Comparison of ENCODE assay signal across 8 mouse cellular contexts in genomic region chr4:123535271-123535670, GRCm38 (mm10).
A peak's percentile ranks its signal among the peaks of the same experiment; 100 is the strongest.
DNase-seq lines count a peak whose midpoint lies in the region; ATAC-seq and TF ChIP-seq lines count a peak whose summit lies in the region.

No protein-coding gene starts in this region.

- TF ChIP-seq CTCF in kidney, postnatal 0 days (IDR thresholded peaks at IDR 0.05; ENCODE audit: low read depth): peak; percentile 79
- TF ChIP-seq CTCF in liver, embryonic 14.5 days (IDR thresholded peaks at IDR 0.05; ENCODE audit: low read depth): peak; percentile 70

- peak; percentile 76 for DNase-seq in adrenal gland, postnatal 10 days
- DNase-seq in kidney, postnatal 0 days (ENCODE audit: low spot score): peak; percentile 86
- peak in 2 of 3 experiments; percentile 9 to 17 for DNase-seq in liver, embryonic 14.5 days (ENCODE audit: low read depth in 3 of 3, low spot score in 3 of 3)
- DNase-seq in retina, adult 2 months (ENCODE audit: low read depth, low spot score): peak; percentile 43
- DNase-seq in thymus, postnatal 25 days: peak; percentile 72

- TF ChIP-seq EP300 in liver, embryonic 14.5 days (IDR thresholded peaks at IDR 0.05; ENCODE audit: low read depth): no peak

- H3K9ac ChIP-seq in embryonic facial prominence, embryonic 13.5 days: no peak overlapping the region
- H3K9ac ChIP-seq in heart, embryonic 13.5 days: no peak overlapping the region
- H3K9ac ChIP-seq in kidney, postnatal 0 days (ENCODE audit: low read depth, low read length): no peak overlapping the region
- H3K9ac ChIP-seq in liver, embryonic 14.5 days (replicated peaks): no peak overlapping the region

- no peak overlapping the region; the same call in 1 of the 2 replicates for H3K27ac ChIP-seq in embryonic facial prominence, embryonic 13.5 days
- 0 out of 2 replicates have a peak overlapping the region, but pooled peaks have one; percentile 5 for H3K27ac ChIP-seq in heart, embryonic 13.5 days (replicated peaks)
- 0 out of 2 replicates have a peak overlapping the region, but pooled peaks have one; percentile 47 for H3K27ac ChIP-seq in kidney, postnatal 0 days
- no peak overlapping the region for H3K27ac ChIP-seq in liver, embryonic 14.5 days

- H3K9me3 ChIP-seq in embryonic facial prominence, embryonic 13.5 days: no peaks in the 10 kb centered on the region
- H3K9me3 ChIP-seq in heart, embryonic 13.5 days: no peaks in the 10 kb centered on the region
- no peaks in the 10 kb centered on the region for H3K9me3 ChIP-seq in kidney, postnatal 0 days (replicated peaks; ENCODE audit: low read length)
- no peaks in the 10 kb centered on the region for H3K9me3 ChIP-seq in liver, embryonic 14.5 days (ENCODE audit: control insufficient read depth, low read length)

- no peaks in the 10 kb centered on the region for H3K27me3 ChIP-seq in embryonic facial prominence, embryonic 13.5 days
- no peaks in the 10 kb centered on the region for H3K27me3 ChIP-seq in heart, embryonic 13.5 days (replicated peaks)
- H3K27me3 ChIP-seq in kidney, postnatal 0 days (ENCODE audit: insufficient read depth, low read length): no peaks in the 10 kb centered on the region
- no peaks in the 10 kb centered on the region for H3K27me3 ChIP-seq in liver, embryonic 14.5 days (ENCODE audit: control insufficient read depth, insufficient read depth, low read length)

- peaks cover 6% of the 10 kb centered on the region for H3K36me3 ChIP-seq in embryonic facial prominence, embryonic 13.5 days
- H3K36me3 ChIP-seq in heart, embryonic 13.5 days: peaks cover 64% of the 10 kb centered on the region
- H3K36me3 ChIP-seq in kidney, postnatal 0 days (ENCODE audit: insufficient read depth, low read length): no peaks in the 10 kb centered on the region
- no peaks in the 10 kb centered on the region for H3K36me3 ChIP-seq in liver, embryonic 14.5 days (replicated peaks; ENCODE audit: control insufficient read depth, insufficient read depth, low read depth)

- peak; percentile 98 for ATAC-seq in CD4-positive, CD25-positive, alpha-beta regulatory T cell, adult 4 months
- peak; percentile 67; the same call in 1 of the 2 replicates for ATAC-seq in embryonic facial prominence, embryonic 13.5 days (ENCODE audit: insufficient number of reproducible peaks, insufficient read depth, low FRiP score, low TSS enrichment, low read depth)
- no peak for ATAC-seq in heart, embryonic 13.5 days (ENCODE audit: extremely low read depth, insufficient number of reproducible peaks, low FRiP score, low TSS enrichment)
- ATAC-seq in kidney, postnatal 0 days (replicated peaks; ENCODE audit: low FRiP score, low read depth): no peak; the same call in 1 of the 2 replicates
- 0 out of 2 replicates have a peak, but pooled peaks have one; percentile 28 for ATAC-seq in liver, embryonic 14.5 days (ENCODE audit: insufficient read depth)

- no peak overlapping the region for H3K4me3 ChIP-seq in embryonic facial prominence, embryonic 13.5 days
- H3K4me3 ChIP-seq in heart, embryonic 13.5 days: no peak overlapping the region
- H3K4me3 ChIP-seq in kidney, postnatal 0 days (replicated peaks; ENCODE audit: low read depth, low read length): no peak overlapping the region
- H3K4me3 ChIP-seq in liver, embryonic 14.5 days (ENCODE audit: insufficient read depth in 1 of 2, low read depth in 2 of 2, low read length in 2 of 2): no peak overlapping the region

- H3K4me1 ChIP-seq in embryonic facial prominence, embryonic 13.5 days: peaks cover 14% of the 10 kb centered on the region
- peaks cover 13% of the 10 kb centered on the region for H3K4me1 ChIP-seq in heart, embryonic 13.5 days
- H3K4me1 ChIP-seq in kidney, postnatal 0 days (replicated peaks; ENCODE audit: insufficient read depth, low read length): no peaks in the 10 kb centered on the region
- H3K4me1 ChIP-seq in liver, embryonic 14.5 days (replicated peaks; ENCODE audit: control insufficient read depth in 2 of 2, insufficient read depth in 2 of 2, low read length in 1 of 2): no peaks in the 10 kb centered on the region

- no peak overlapping the region for H3K4me2 ChIP-seq in embryonic facial prominence, embryonic 13.5 days
- H3K4me2 ChIP-seq in heart, embryonic 13.5 days: no peak overlapping the region
- no peak overlapping the region for H3K4me2 ChIP-seq in kidney, postnatal 0 days (ENCODE audit: low read length)
- no peak overlapping the region for H3K4me2 ChIP-seq in liver, embryonic 14.5 days (ENCODE audit: low read depth)

- WGBS in embryonic facial prominence, embryonic 13.5 days: 19% methylated on average over 1 of the region's 1 CpGs
- WGBS in heart, embryonic 13.5 days: 32% methylated on average over 1 of the region's 1 CpGs
- WGBS in kidney, postnatal 0 days: 22% methylated on average over 1 of the region's 1 CpGs
- 59% methylated on average over 1 of the region's 1 CpGs for WGBS in liver, embryonic 14.5 days (ENCODE audit: insufficient replicate concordance)

Comparison
In these comparisons a context has a peak if more than half of its experiments do, and no peak if none do; other contexts are left out.
1. ATAC-seq: peak in CD4-positive, CD25-positive, alpha-beta regulatory T cell, adult 4 months (single experiment), embryonic facial prominence, embryonic 13.5 days (single experiment) and liver, embryonic 14.5 days (single experiment); none in heart, embryonic 13.5 days (single experiment) and kidney, postnatal 0 days (single experiment).
2. DNase-seq: peak in every context shown above with its lines; median percentile 86 in kidney, postnatal 0 days; 76 in adrenal gland, postnatal 10 days; 72 in thymus, postnatal 25 days; 43 in retina, adult 2 months; 13 in liver, embryonic 14.5 days.
3. H3K27ac ChIP-seq: peak in heart, embryonic 13.5 days (single experiment) and kidney, postnatal 0 days (single experiment); none in embryonic facial prominence, embryonic 13.5 days (single experiment) and liver, embryonic 14.5 days (single experiment).